Mouse (Mus musculus) activated CD4-positive, CD25-positive, alpha-beta regulatory T cell, adult 4 months (primary cell): Measurements from ENCODE around the gene Rbm7. TPM values are rescaled to one million over a fixed set of nuclear protein-coding genes. Genes with fewer than 3 reads are reported as not detected.
"Not testable (repeated sequence)": the region's sequence is repeated elsewhere in the genome, so short reads cannot be mapped to it uniquely, and the experiment has no call there.

Source experiments
- ATAC-seq: one replicate; pipeline ENCODE4 v1.8.0; 2017
- polyA plus RNA-seq, 2 experiments: library from polyadenylated mRNA; unstranded; fragments of 100-300 nt; shearing (Covaris generic); gene quantifications; one replicate each; pipeline ENCODE4 v1.2.1; 2017

Rbm7 gene
- polyA plus RNA-seq, 2 experiments from 2014 or later = 137 to 142 TPM

- ATAC-seq = peak; percentile 93
Observed at GRCm38 (mm10) chr9:48480411-48481213, 14.5 kb downstream of the Rbm7 start, which contains the start of gene Rexo2. Rexo2 (minus strand) TSS chr9:48480623.

GRCm38 (mm10) chr9:48479838-48480410 lies 15.2 kb downstream of the Rbm7 start:
- no peak for ATAC-seq

GRCm38 (mm10) chr9:48478808-48479207 lies 16.3 kb downstream of the Rbm7 start:
- no peak for ATAC-seq

- ATAC-seq = no peak
Observed at GRCm38 (mm10) chr9:48476236-48477165, 18.6 kb downstream of the Rbm7 start.

- no peak for ATAC-seq
Observed at GRCm38 (mm10) chr9:48474367-48474766, 20.7 kb downstream of the Rbm7 start.

GRCm38 (mm10) chr9:48473131-48473530 lies 22.0 kb downstream of the Rbm7 start:
- ATAC-seq = no peak

- ATAC-seq = no peak
Observed at GRCm38 (mm10) chr9:48472441-48473025, 22.6 kb downstream of the Rbm7 start.

GRCm38 (mm10) chr9:48467471-48467870 lies 27.6 kb downstream of the Rbm7 start:
- ATAC-seq = not testable (repeated sequence)

- ATAC-seq = peak; percentile 66
Observed at GRCm38 (mm10) chr9:48466804-48467203, 28.3 kb downstream of the Rbm7 start.

- no peak for ATAC-seq
Observed at GRCm38 (mm10) chr9:48465671-48466070, 29.4 kb downstream of the Rbm7 start.

- ATAC-seq = no peak
Observed at GRCm38 (mm10) chr9:48461545-48461944, 33.6 kb downstream of the Rbm7 start.

GRCm38 (mm10) chr9:48460720-48461119 lies 34.4 kb downstream of the Rbm7 start:
- no peak for ATAC-seq

- ATAC-seq = no peak
Observed at GRCm38 (mm10) chr9:48459391-48459790, 35.7 kb downstream of the Rbm7 start.

- no peak for ATAC-seq
Observed at GRCm38 (mm10) chr9:48458879-48459278, 36.2 kb downstream of the Rbm7 start.

- ATAC-seq = no peak
Observed at GRCm38 (mm10) chr9:48455961-48456360, 39.1 kb downstream of the Rbm7 start.

GRCm38 (mm10) chr9:48450066-48450465 lies 45.0 kb downstream of the Rbm7 start:
- ATAC-seq = peak; percentile 36

GRCm38 (mm10) chr9:48447783-48448209 lies 47.3 kb downstream of the Rbm7 start:
- peak; percentile 43 for ATAC-seq

GRCm38 (mm10) chr9:48444821-48445220 lies 50.3 kb downstream of the Rbm7 start:
- no peak for ATAC-seq

- ATAC-seq = no peak
Observed at GRCm38 (mm10) chr9:48443873-48444272, 51.2 kb downstream of the Rbm7 start.
